Mouse (Mus musculus) bone marrow, adult 2 months (tissue): ENCODE results near the gene Cgnl1. TPM values are rescaled to one million over a fixed set of nuclear protein-coding genes. Genes with fewer than 3 reads are reported as not detected.
A peak's percentile ranks its signal among the peaks of the same experiment; 100 is the strongest.

Experiments used
- H3K27ac ChIP-seq: fragments of 200-500 bp; 2 replicates; pipeline ENCODE4 v1.5.1; 2012; ENCODE audit warnings: low read depth, mild to moderate bottlenecking, control low read depth, inconsistent platforms, low read length; ENCODE audit not compliant: control insufficient read depth, poor library complexity, insufficient read depth
- H3K4me1 ChIP-seq: fragments of 200-500 bp; 2 replicates; pipeline ENCODE4 v1.6.1; 2011; ENCODE audit warnings: low read length; ENCODE audit not compliant: control insufficient read depth, insufficient read depth
- H3K4me3 ChIP-seq: fragments of 200-500 bp; replicated peaks from 2 replicates; pipeline ENCODE3; 2011; ENCODE audit warnings: mild to moderate bottlenecking, low read depth, low read length, control low read depth; ENCODE audit not compliant: control insufficient read depth
- CTCF ChIP-seq: fragments of 200-500 bp; IDR thresholded peaks from 2 replicates; pipeline ENCODE4 v1.5.1; 2011; ENCODE audit warnings: low read length, control low read depth; ENCODE audit not compliant: control insufficient read depth, insufficient read depth
- POLR2A ChIP-seq: fragments of 200-500 bp; IDR thresholded peaks from 2 replicates; pipeline ENCODE4 v1.6.1; 2011; ENCODE audit warnings: low read depth, mild to moderate bottlenecking, control low read depth, low read length, borderline replicate concordance; ENCODE audit not compliant: control insufficient read depth
- WGBS: fragments of 180-500 bp; shearing (Covaris S2); methylation state at CpG from one replicate; pipeline ENCODE4 v1.1.7; 2018; 5-methylcytosine and 5-hydroxymethylcytosine counted together
- polyA plus RNA-seq: library from polyadenylated mRNA; stranded (reverse); fragments of >200 nt; gene quantifications from 2 replicates; pipeline ENCODE4 v1.2.4, GENCODE M21; 2011; ENCODE audit warnings: low replicate concordance; ENCODE audit not compliant: missing spikeins, insufficient read depth, insufficient read length

Cgnl1 gene
- polyA plus RNA-seq, 1 experiment: 2.4 TPM

DNA sequence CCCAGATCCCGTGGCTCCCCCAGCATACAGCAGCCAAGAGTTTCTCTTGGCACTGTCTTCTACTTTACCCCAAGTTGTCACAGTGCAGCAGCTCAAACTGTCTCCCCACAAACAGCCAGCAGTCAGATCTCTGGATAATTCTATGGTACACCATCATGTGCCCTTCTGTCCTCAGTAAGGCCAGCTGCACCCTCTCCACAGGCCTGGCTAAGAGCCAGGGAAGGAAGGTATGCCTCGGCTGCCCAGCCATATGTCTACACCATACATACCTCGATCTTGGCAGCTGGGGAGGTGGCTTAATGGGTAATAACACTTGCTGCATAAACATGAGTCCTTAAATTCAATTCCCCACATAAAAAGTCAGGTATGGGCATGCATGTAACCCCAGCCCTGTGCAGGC lies 4.9 kb upstream of the Cgnl1 start:
- Histone ChIP-seq H3K27ac (no peak overlapping the region), H3K4me1 (no peaks in the 10 kb centered on the region), H3K4me3 (no peak overlapping the region)
- TF ChIP-seq POLR2A (no peak), CTCF (no peak)
- WGBS: 60% methylated on average over 3 of the region's 3 CpGs

DNA sequence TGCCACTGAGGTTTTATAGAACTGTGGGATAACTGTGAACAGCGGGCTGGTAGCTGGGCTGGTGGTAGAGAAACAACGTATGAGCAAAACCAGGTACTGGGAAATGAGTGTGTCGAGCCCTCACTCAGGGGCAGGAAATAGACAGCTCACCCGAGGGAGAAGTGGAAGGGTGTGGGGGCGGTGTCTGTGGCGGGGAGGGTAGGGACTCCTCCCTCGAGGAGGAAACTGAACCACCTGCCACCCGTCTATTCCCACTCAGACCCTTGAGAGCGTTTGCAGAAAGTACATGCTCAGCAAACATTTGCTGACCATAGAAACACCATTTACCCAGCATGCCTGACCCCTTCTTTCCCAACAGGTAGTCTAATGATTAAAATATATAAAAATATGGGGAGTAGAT lies 2.2 kb upstream of the Cgnl1 start:
- no peaks in the 10 kb centered on the region for H3K4me1 ChIP-seq
- no peak for TF ChIP-seq CTCF
- no peak for TF ChIP-seq POLR2A
- H3K27ac ChIP-seq: no peak overlapping the region
- 10% methylated on average over 9 of the region's 9 CpGs for WGBS
- no peak overlapping the region for H3K4me3 ChIP-seq

DNA sequence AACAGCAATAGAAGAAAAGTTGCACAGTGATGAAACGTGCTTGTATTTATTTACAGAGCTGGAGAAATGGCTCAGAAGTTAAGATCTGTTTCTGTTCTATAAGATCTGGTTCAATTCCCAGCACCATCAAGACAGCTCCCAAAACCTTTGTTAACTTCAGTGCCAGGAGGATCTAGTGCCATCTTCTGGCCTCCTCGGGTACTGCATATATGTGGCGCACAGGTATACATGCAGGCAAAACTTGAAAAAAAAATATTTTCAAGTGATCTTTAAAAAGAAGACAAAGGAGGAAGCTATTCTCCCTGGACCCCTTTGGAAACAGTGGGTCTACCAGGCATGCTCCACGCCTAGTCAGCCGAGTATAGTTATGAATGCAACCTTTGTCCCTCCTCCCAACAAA lies 936 bp upstream of the Cgnl1 start:
- TF ChIP-seq POLR2A (no peak), CTCF (peak; percentile 43; the same call in 1 of the 2 replicates)
- 64% methylated on average over 5 of the region's 5 CpGs for WGBS
- no peak overlapping the region for H3K27ac ChIP-seq
- no peaks in the 10 kb centered on the region for H3K4me1 ChIP-seq
- H3K4me3 ChIP-seq: no peak overlapping the region

DNA sequence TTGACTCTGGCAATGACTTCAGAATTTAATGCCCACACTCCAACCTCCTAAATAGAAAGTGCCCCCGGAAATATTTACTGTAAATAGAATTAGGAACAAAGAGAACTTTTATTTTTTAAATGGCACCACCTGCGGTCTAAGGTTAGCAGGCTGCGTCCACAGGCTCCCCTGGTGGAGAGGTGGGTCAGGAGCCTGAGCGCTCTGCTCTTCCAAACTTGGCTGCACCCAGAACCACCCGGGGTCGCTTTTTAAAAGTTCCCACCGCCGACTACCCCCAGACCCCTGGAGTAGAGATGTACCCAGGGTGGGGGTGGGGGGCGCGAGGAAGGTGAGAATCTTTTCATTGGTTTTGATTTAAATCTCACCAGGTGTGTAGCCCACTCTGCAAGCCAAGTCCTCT lies 918 bp downstream of the Cgnl1 start:
- WGBS: 6% methylated on average over 10 of the region's 10 CpGs
- H3K4me3 ChIP-seq: no peak overlapping the region
- TF ChIP-seq CTCF: no peak
- no peak for TF ChIP-seq POLR2A
- H3K27ac ChIP-seq: no peak overlapping the region
- no peaks in the 10 kb centered on the region; the same call in 1 of the 2 replicates for H3K4me1 ChIP-seq

DNA sequence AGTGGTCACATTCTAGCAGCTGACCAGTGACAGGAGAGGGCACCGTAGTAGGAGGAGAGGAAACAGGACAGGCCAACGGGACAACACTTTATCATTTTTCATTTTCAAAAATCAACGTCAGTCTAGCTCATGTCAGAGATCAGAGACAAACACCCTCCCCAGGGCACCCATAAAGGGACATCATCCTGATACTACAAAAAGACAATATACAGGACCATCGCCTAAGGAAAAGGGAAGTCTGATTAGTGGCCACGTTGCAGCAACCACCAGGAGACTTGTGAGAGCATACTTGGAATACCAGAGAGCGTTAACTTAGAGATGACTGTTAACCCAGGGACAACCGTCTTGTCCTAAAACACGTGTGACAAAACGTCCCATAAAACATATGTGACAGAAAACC lies 1.7 kb downstream of the Cgnl1 start:
- 49% methylated on average over 9 of the region's 9 CpGs for WGBS
- H3K4me1 ChIP-seq: no peaks in the 10 kb centered on the region; the same call in 1 of the 2 replicates
- TF ChIP-seq POLR2A (no peak), CTCF (no peak)
- no peak overlapping the region for H3K27ac ChIP-seq
- H3K4me3 ChIP-seq: no peak overlapping the region

DNA sequence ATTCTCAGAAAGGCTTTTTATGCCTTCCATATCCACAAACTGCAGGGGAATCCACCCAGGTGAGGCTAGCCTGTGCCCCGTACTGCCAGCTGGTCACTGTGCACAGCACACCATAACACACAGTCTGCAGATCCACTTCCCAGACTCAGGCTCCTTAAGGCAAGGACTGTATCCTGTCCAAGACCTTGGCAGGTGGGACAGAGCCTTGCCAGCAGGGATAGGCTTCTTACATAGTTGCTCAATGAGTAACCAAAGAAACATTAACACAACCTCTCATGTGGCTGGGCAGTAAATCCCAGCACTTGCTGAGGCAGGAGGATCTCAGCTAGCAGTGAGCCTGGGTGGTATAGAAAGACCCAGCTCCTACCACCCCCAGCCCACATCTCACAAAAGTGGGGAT lies 3.3 kb downstream of the Cgnl1 start:
- 80% methylated on average over 1 of the region's 1 CpGs for WGBS
- TF ChIP-seq CTCF (no peak), POLR2A (no peak)
- no peaks in the 10 kb centered on the region; the same call in none of the 2 replicates for H3K4me1 ChIP-seq
- no peak overlapping the region for H3K4me3 ChIP-seq
- no peak overlapping the region for H3K27ac ChIP-seq

DNA sequence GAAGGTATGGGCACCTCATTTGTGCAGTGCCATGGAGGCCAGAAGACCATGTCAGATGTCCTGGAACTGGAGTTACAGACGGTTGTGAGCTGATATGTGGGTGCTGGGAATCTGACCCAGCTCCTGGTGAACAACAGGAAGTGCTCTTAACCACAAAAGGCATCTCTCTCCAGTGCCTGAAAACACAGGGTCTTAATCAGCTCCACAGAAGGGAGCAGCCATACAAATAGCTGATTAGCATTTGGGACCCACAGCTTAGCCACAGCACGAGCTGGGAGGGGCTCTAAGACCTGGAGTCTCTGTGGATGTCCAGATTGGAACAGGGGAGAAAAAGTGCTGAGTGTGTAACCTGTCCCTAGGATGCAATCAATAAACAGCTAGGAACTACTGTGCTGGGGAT lies 4.5 kb downstream of the Cgnl1 start:
- Histone ChIP-seq H3K4me1 (no peaks in the 10 kb centered on the region; the same call in none of the 2 replicates), H3K27ac (no peak overlapping the region), H3K4me3 (no peak overlapping the region)
- 41% methylated on average over 2 of the region's 2 CpGs for WGBS
- TF ChIP-seq POLR2A: no peak
- no peak for TF ChIP-seq CTCF

DNA sequence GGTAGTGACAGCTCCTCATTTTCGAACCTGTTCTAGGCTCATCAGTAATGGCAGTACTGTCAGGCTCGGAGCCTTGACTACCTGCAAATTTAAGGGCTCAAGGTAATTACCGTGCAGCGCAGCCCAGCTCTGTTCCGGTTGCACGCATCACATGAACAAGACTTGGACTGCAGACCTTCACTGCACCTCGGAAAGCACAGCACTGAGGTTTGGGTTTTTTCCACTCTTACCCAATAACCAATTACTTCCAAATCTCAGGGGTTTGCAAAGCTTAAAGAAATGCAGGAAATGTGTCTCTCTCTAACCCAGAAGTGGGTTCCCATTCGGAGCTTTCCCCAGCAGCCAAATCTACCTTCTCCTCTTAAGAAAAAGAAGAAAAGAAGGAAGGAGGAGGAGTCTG lies 5.1 kb downstream of the Cgnl1 start:
- no peak overlapping the region for H3K4me3 ChIP-seq
- no peak overlapping the region for H3K27ac ChIP-seq
- no peaks in the 10 kb centered on the region; the same call in none of the 2 replicates for H3K4me1 ChIP-seq
- TF ChIP-seq CTCF: no peak
- TF ChIP-seq POLR2A: no peak
- WGBS: 68% methylated on average over 8 of the region's 8 CpGs

DNA sequence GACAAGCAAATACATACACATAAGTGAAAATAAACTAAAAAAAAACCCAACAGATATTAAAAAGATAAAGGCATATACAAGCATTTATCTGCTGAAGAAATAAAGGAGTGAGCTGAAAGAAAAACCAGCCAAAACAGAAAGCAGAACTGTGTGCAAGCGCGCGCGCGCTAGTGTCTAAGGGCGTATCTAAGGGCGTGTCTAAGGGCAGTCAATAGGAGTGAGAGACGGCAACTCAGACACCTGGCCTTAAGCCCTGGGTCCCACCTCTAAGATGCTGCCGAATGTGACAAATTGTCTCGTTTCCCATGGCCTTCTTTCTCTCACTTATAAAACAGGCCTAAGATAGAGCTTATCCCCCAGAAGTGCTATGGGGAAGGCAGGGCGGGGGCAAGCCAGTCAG lies 6.9 kb downstream of the Cgnl1 start:
- H3K27ac ChIP-seq: no peak overlapping the region
- TF ChIP-seq POLR2A (no peak), CTCF (no peak)
- WGBS: 34% methylated on average over 11 of the region's 11 CpGs
- H3K4me1 ChIP-seq: no peaks in the 10 kb centered on the region; the same call in none of the 2 replicates
- no peak overlapping the region for H3K4me3 ChIP-seq

DNA sequence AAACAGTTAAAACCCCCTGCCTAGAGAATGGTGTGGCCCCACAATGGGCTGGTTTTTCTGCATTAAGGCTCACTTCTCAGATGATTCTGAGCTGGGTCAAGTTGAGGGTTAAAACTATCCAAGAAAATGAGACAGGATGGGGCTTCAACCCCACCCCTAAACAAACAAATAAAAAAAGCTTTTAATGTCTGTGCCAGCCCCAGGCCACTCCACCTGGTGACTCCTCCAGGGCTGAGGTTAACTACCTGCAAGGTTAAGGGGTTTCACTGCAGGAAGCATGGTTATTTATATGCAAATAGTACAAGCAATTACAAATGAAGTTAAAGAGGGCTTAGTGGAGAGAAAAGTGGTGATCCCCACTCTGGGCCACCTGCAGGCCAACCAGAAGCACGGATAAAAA lies 8.1 kb downstream of the Cgnl1 start:
- 61% methylated on average over 1 of the region's 1 CpGs for WGBS
- TF ChIP-seq CTCF (no peak), POLR2A (no peak)
- Histone ChIP-seq H3K4me3 (no peak overlapping the region), H3K4me1 (no peaks in the 10 kb centered on the region; the same call in none of the 2 replicates), H3K27ac (no peak overlapping the region)
